Mouse (Mus musculus): Measurements from ENCODE around the gene Rxfp1. TPM values are rescaled to one million over a fixed set of nuclear protein-coding genes. Genes with fewer than 3 reads are reported as not detected.

The Rxfp1 gene
- polyA plus RNA-seq, 1 experiment from 2014 or later = 1.6 TPM

Other genes starting within 250 kb of the Rxfp1 start
- gene Fnip2, start 170.1 kb downstream of the Rxfp1 start, polyA plus RNA-seq (2015; fragmentation: Nextera tagmentation; extraction: Ambion mirVana) = 3.2 and 3.5 TPM in 2 replicates
- 150 and 152 TPM in 2 replicates for gene Ppid, start 146.5 kb downstream of the Rxfp1 start, polyA plus RNA-seq (2015; fragmentation: Nextera tagmentation; extraction: Ambion mirVana)
- gene 4930579G24Rik, start 108.8 kb downstream of the Rxfp1 start, polyA plus RNA-seq (2015; fragmentation: Nextera tagmentation; extraction: Ambion mirVana) = 28.3 and 32.0 TPM in 2 replicates
- gene Etfdh, start 108.4 kb downstream of the Rxfp1 start, polyA plus RNA-seq (2015; fragmentation: Nextera tagmentation; extraction: Ambion mirVana) = 56.3 and 56.9 TPM in 2 replicates
- gene Tmem144, start 114.9 kb upstream of the Rxfp1 start, polyA plus RNA-seq (2015; fragmentation: Nextera tagmentation; extraction: Ambion mirVana) = 4.9 and 5.2 TPM in 2 replicates
- gene Fam198b, start 146.7 kb upstream of the Rxfp1 start, polyA plus RNA-seq (2015; fragmentation: Nextera tagmentation; extraction: Ambion mirVana) = 31.0 and 32.9 TPM in 2 replicates